Mouse (Mus musculus): ENCODE results near the gene Gabpb1.

Gabpb1 gene

GRCm38 (mm10) chr2:126591304-126591703, 84.8 kb downstream of the Gabpb1 start:
- DNase-seq: no peak

DNA sequence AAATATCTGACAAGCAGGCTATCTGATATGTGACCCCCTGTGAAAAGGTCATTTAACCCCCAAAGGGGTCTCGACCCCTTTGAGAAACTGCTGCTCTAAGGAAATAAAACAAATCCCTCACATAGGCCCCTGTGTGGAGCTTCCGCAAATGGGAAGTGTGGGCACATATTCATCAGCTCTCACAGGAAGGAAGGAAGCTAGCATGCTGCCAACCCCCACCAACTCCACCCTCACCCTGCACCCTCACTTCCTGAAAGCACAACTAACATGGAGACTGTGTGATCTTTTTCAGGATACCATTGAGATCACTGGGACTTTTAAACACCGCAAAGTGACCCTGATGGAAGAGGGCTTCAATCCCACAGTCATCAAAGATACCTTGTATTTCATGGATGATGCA, 88.7 kb downstream of the Gabpb1 start:
- DNase-seq: no peak

DNA sequence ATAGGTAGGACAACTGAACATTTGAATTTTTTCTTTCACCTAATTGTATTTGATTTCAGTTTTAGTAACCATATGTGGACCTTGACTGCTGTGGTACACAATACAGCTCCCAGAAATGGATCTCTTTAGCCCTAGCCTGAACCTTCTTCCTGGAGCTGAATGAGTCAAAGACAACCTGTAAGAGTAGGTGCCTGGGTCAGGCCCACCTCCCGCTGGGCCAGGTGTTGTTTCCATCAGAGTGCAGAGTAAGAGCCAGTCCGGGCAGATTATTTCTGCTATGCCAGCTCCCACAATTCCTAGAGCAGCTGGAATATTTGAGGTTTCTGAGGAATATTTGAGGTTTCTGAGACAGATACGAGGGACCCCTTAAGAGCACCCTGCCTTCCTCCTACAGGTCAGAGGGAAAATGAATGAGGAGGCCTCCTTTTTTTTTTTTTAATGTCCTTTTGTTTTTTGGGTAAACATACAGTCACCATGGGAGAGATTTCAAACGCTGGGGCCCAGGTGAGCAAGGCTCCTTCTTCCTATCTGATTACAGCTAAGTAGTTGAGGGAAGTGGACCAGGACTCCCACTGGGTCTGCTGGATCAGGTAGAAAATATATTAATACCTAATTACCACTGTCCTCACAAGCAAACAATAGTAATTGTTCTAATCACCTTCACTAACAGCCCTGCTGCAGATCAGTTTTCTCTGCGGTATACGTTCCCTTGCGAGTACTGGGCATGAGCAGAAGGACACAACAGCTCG, 91.3 kb downstream of the Gabpb1 start:
- DNase-seq: no peak

DNA sequence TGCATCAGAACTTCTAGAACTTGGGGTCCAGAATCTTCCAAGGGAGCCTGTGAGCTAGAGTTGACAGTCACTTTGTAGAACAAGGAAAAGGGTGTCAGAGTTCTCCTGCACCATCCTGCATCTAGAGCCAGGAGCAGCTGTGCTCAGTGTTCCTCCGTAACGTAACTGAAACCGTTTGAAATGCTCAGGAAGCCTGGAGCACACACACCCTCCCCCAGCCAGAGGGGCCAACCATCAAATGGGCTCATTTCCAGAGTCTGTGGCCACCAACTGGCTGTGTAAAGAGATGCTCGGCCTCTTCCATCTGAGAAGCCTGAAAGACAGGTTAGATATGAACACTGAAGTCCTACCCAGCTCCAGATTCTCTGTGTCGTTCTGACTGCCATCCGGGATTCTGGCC, 92.2 kb downstream of the Gabpb1 start:
- DNase-seq: no peak

DNA sequence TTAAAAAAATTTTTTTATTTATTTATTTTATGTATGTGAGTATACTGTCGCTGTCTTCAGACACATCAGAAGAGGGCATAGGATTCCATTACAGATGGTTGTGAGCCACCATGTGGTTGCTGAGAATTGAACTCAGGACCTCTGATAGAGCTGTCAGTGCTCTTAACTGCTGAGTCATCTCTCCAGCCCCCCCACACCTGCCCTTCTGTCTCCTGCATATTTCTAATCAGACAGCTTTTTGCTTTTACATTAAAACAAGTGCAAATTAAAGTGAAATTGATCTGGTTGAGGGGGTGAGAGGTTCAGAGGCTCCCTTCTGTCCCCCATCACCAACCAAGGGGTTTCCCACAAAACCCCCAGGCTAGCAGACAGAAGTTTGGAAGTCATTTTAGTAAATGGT, 96.9 kb downstream of the Gabpb1 start:
- no peak for DNase-seq

Measured in cerebellum, adult 9-11 months (tissue).